Mouse (Mus musculus) CD4-positive, CD25-positive, alpha-beta regulatory T cell (primary cell): ENCODE measurements around the gene Ispd. TPM values are rescaled to one million over a fixed set of nuclear protein-coding genes. Genes with fewer than 3 reads are reported as not detected.

Experiments
- polyA plus RNA-seq: library from polyadenylated mRNA; unstranded; fragments of 100-300 nt; shearing (Covaris generic); gene quantifications from one replicate; pipeline ENCODE4 v1.2.1, GENCODE M21; 2017

The Ispd gene
- polyA plus RNA-seq = 1.2 TPM

GRCm38 (mm10) chr12:36381441-36382340, at the start of gene Ispd, which contains the start of gene D630036H23Rik:
Gene Ispd, plus strand, starts transcription at chr12:36381450.
Gene D630036H23Rik, minus strand, starts transcription at chr12:36382181.

Other genes starting within 250 kb of the Ispd start
- gene Ankmy2, start 224.3 kb upstream of the Ispd start, polyA plus RNA-seq = 42.5 TPM
- 190 TPM for gene Bzw2, start 223.4 kb upstream of the Ispd start, polyA plus RNA-seq
- gene Lrrc72, start 128.1 kb upstream of the Ispd start, polyA plus RNA-seq = not detected
- 0.36 TPM for gene Sostdc1, start 67.3 kb upstream of the Ispd start, polyA plus RNA-seq
- gene D630036H23Rik, start 731 bp downstream of the Ispd start, polyA plus RNA-seq = 0.31 TPM